Comparison of ENCODE assay signal across 8 mouse cellular contexts in the genomic region with DNA sequence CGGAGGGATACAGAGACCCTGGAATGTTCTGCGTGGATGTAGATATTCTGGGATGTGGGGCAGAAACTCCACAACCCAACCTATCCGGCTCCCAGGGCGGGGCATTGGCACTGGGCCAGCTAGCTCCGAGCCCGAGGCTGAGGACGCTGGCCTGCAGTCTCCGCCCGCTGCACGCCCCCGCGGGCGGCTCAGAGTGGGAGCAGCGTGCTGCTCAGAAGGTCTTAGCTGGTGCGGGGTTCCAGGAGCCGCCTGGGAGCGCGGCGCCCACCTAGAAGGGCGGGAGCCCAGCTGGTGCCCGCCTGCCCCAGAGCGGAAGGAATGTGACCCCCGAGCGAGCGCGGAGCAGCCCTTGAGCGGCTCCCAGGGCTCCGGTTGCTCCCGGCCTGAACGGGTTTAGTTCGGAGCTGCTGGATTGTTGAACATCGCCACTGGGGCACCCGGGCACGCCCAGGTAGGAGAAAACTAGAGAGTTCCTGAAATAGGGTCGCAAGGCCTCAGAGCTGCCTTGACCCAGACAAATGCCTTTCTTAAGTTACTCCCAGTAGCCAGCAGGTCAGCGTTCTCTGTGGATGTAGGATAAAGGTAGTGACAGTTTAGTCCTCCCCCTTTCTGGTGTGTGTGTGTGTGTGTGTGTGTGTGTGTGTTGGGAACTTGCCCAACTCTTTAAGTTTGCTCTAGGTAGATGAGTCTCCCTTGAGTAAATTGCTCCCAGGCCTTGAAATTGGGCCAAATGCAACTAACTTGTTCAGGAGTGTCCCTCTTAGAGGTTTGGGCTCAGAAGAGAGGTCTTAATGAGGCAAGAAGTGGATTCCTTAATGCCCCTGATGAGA. TPM values are rescaled to one million over a fixed set of nuclear protein-coding genes. Genes with fewer than 3 reads are reported as not detected.
DNase-seq lines count a peak whose midpoint lies in the region; ATAC-seq and TF ChIP-seq lines count a peak whose summit lies in the region.

No protein-coding gene starts in this region.

- 2% methylated on average over 36 of the region's 36 CpGs for WGBS in cerebellum, adult 2 months
- 2% methylated on average over 36 of the region's 36 CpGs for WGBS in forebrain, embryonic 16.5 days
- WGBS in lung, adult 2 months: 2% methylated on average over 36 of the region's 36 CpGs

- intact Hi-C loops in heart, postnatal 25 days (cut with DNase I): loop anchor here (5.0 kb wide), 1 partner anchor 61 kb away; no protein-coding TSS in a partner anchor

- H3K9ac ChIP-seq in forebrain, embryonic 16.5 days (replicated peaks; ENCODE audit: low read depth, low read length): peak overlapping the region; percentile 52

- no peaks in the 10 kb centered on the region for H3K9me3 ChIP-seq in forebrain, embryonic 16.5 days (ENCODE audit: control insufficient read depth, low read length)

- H3K27me3 ChIP-seq in cerebellum, adult 2 months (ENCODE audit: control insufficient read depth, insufficient read depth, low read length): no peaks in the 10 kb centered on the region
- no peaks in the 10 kb centered on the region for H3K27me3 ChIP-seq in forebrain, embryonic 16.5 days (replicated peaks; ENCODE audit: control insufficient read depth, insufficient read depth, low read length)

- 0 out of 2 replicates have a peak, but pooled peaks have one; percentile 12 for TF ChIP-seq POLR2A in cerebellum, adult 2 months (IDR thresholded peaks at IDR 0.05; ENCODE audit: borderline replicate concordance, insufficient read depth, low read length)
- peak; percentile 39; the same call in 1 of the 2 replicates for TF ChIP-seq POLR2A in lung, adult 2 months (IDR thresholded peaks at IDR 0.05; ENCODE audit: borderline replicate concordance, extremely low read depth, low read depth, low read length)

- peak overlapping the region; percentile 48 for H3K27ac ChIP-seq in cerebellum, adult 2 months (ENCODE audit: insufficient read depth, low read length)
- no peak overlapping the region for H3K27ac ChIP-seq in forebrain, embryonic 16.5 days (ENCODE audit: low read length)
- H3K27ac ChIP-seq in layer of hippocampus, adult 2 months: peak overlapping the region; percentile 94

- H3K4me3 ChIP-seq in cerebellum, adult 2 months (replicated peaks; ENCODE audit: insufficient read depth, low read depth, low read length): peak overlapping the region; percentile 70
- H3K4me3 ChIP-seq in forebrain, embryonic 16.5 days (replicated peaks; ENCODE audit: low read length): peak overlapping the region; percentile 41
- peak overlapping the region; percentile 74 for H3K4me3 ChIP-seq in layer of hippocampus, adult 2 months
- peak overlapping the region; percentile 65 for H3K4me3 ChIP-seq in lung, adult 2 months (replicated peaks; ENCODE audit: extremely low read depth, low read depth, low read length)

- H3K4me2 ChIP-seq in forebrain, embryonic 16.5 days (ENCODE audit: low read length): peak overlapping the region; percentile 75

- DNase-seq in NIH3T3 (ENCODE audit: low read depth): peak; percentile 94
- peak; percentile 69 to 70 for DNase-seq in cerebellum, adult 2 months
- DNase-seq in heart, postnatal 25 days (ENCODE audit: low spot score): peak; percentile 77
- DNase-seq in layer of hippocampus, adult 2 months (ENCODE audit: low spot score in 2 of 2): peak; percentile 54 to 67
- DNase-seq in lung, adult 2 months: peak; percentile 81
- peak; percentile 87 for DNase-seq in ovary, postnatal 36 days (ENCODE audit: low spot score)
- DNase-seq in urinary bladder, adult 2 months (ENCODE audit: low spot score): peak; percentile 77

- H3K4me1 ChIP-seq in cerebellum, adult 2 months (ENCODE audit: control insufficient read depth, insufficient read depth, low read length): peaks cover 12% of the 10 kb centered on the region; the same call in 1 of the 2 replicates
- peaks cover 6% of the 10 kb centered on the region for H3K4me1 ChIP-seq in forebrain, embryonic 16.5 days (replicated peaks; ENCODE audit: control insufficient read depth, insufficient read depth, low read length)
- peaks cover 18% of the 10 kb centered on the region for H3K4me1 ChIP-seq in lung, adult 2 months (ENCODE audit: control insufficient read depth, insufficient read depth, low read length)

- no peaks in the 10 kb centered on the region for H3K36me3 ChIP-seq in forebrain, embryonic 16.5 days (ENCODE audit: control insufficient read depth, insufficient read depth)

- TF ChIP-seq CTCF in cerebellum, adult 2 months (IDR thresholded peaks at IDR 0.05; ENCODE audit: borderline replicate concordance, insufficient read depth, low read depth, low read length): no peak
- no peak for TF ChIP-seq CTCF in layer of hippocampus, adult 2 months (conservative IDR thresholded peaks at IDR 0.05)
- TF ChIP-seq CTCF in lung, adult 2 months (IDR thresholded peaks at IDR 0.05; ENCODE audit: insufficient read depth, low read length): no peak

- peak; percentile 86 for ATAC-seq in forebrain, embryonic 16.5 days

RNA-seq across cellular contexts. Expression of gene Il1r1, which starts 41.8 kb away (rescaled TPM):
- polyA plus RNA-seq in cerebellum, adult 2 months (2012; rRNA removed): 1.7 and 2.2 TPM in 2 replicates
- polyA plus RNA-seq in forebrain, embryonic 16.5 days (2015; fragmentation: Nextera tagmentation; extraction: Ambion mirVana): 0.44 and 0.98 TPM in 2 replicates
- 1 to 10 TPM; 6.0 to 6.1 TPM for total RNA-seq in heart, postnatal 25 days (2021)
- total RNA-seq in layer of hippocampus, adult 2 months (2021): 10 to 100 TPM in 1 of 2 experiments, 1 to 10 TPM in 1; 8.9 to 11.2 TPM
- polyA plus RNA-seq in lung, adult 2 months (2012; rRNA removed): 9.2 and 14.1 TPM in 2 replicates
- 13.1 and 14.3 TPM in 2 replicates for polyA plus RNA-seq in urinary bladder, adult 2 months (2012; rRNA removed)

RNA-seq across cellular contexts. Expression of gene Il1rl2, which starts 57.8 kb away (rescaled TPM):
- 0.29 and 0.39 TPM in 2 replicates for polyA plus RNA-seq in cerebellum, adult 2 months (2012; rRNA removed)
- polyA plus RNA-seq in forebrain, embryonic 16.5 days (2015; fragmentation: Nextera tagmentation; extraction: Ambion mirVana): 1.1 and 1.2 TPM in 2 replicates
- 1 to 10 TPM; 1.4 to 2.2 TPM for total RNA-seq in heart, postnatal 25 days (2021)
- total RNA-seq in layer of hippocampus, adult 2 months (2021): under 1 TPM; 0.27 to 0.28 TPM
- 4.4 and 8.4 TPM in 2 replicates for polyA plus RNA-seq in lung, adult 2 months (2012; rRNA removed)
- 7.2 and 8.8 TPM in 2 replicates for polyA plus RNA-seq in urinary bladder, adult 2 months (2012; rRNA removed)
